Mouse (Mus musculus) cerebellum, postnatal 36 days (tissue): ENCODE measurements around the gene Cish.

Experiments
- DNase-seq, 2 experiments: peaks; one replicate each; pipeline ENCODE4 v3.0.0; 2021 to 2022; ENCODE audit warnings: mixed read lengths in 2 of 2

The Cish gene

DNA sequence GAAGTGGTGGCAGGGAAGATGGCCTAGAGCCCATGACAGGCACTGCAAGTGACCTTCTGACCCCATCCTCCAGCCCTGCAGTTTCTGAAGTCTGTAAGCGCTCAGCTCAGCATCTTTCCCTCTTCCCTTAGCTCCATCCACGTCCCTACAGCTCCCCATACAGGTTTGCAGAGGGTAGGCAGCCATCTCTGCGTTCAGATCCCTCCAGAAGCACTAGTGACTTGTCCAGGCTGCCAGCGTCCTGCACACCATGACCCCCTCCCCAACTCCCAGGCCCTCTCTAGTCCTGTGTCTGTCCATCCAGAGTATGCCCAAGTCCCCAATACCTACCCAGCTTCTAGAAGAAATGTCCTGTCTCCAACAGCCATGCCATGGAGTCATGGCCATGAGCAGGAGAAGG lies 17.7 kb upstream of the Cish start:
- peak in 1 of 2 experiments; percentile 40 for DNase-seq

DNA sequence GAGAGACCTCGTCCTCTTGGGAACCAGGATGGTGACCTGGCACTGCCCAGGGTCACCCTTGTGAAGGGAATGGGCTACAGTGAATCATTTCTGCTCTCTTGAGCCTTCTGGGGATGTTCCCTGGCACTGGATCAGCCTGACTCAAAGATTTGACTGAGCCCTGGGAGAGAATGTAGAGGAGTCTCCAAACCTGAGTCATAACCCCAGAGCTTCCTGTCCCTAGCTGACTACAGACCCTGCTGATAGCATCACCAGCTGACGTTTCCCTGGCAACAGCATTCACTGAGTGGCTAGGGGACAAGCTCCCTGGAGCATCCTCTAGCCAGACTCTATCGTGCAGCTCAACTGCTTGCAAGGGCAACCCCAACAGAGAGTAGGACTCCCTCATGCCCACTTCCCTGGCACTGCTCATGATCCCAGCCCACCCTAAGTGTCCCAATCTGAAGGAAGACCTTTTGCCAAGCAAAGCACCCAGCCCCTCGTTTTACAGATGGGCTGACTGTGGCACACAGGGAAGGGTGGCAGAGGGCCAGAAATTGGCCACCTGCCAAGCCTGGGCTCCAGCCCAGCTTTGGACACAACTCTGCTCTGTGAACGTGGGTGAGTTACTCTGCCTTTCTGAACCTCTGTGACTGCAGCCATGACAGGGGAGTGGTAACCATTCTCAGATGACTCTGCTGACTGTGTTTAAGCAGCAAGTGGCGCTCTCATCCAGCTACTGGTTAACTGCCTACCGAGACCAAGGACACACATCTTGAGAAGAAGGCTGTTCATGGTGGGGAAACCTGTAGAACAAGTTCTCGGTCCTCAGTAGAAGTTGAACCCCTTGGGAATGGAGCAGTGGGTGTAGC lies 17.1 kb upstream of the Cish start:
- DNase-seq, result peak; percentile 75 to 77

- DNase-seq, result no peak
These were observed 16.2 kb upstream of the Cish start for GRCm38 (mm10) chr9:107279378-107280321.

DNA sequence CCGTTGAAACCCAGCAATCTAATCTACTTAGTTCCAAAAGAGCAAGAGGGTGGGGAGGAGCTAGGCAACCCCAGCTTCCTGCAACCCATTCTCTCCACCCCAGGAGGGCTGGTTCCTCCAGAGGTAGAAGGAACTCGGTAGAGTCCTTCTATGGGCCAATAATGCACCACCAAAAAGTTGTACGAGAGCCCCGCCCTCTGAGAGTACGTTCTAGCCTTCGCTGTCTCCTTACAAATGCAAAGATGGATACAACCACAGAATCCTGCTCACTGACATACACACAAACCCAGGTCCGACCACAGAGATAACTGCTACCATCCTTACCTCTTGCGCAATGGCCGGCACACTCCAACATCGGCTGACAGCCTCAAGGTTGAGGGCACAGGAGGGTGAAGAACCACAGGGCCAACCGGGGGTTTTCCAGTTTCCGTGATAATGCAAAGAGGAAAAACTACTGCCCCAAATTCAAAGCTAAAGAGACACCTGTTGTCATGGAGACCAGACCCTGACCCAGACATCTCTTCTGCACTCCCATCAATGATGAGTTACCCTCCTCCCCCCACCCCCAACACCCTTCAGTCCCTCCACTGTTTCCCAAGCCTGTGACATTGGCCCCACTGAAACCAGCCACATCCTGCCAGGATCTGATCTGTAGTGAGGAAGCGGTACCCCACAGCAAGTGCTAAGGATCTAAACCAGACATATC lies 15.4 kb upstream of the Cish start:
- DNase-seq, result no peak

DNA sequence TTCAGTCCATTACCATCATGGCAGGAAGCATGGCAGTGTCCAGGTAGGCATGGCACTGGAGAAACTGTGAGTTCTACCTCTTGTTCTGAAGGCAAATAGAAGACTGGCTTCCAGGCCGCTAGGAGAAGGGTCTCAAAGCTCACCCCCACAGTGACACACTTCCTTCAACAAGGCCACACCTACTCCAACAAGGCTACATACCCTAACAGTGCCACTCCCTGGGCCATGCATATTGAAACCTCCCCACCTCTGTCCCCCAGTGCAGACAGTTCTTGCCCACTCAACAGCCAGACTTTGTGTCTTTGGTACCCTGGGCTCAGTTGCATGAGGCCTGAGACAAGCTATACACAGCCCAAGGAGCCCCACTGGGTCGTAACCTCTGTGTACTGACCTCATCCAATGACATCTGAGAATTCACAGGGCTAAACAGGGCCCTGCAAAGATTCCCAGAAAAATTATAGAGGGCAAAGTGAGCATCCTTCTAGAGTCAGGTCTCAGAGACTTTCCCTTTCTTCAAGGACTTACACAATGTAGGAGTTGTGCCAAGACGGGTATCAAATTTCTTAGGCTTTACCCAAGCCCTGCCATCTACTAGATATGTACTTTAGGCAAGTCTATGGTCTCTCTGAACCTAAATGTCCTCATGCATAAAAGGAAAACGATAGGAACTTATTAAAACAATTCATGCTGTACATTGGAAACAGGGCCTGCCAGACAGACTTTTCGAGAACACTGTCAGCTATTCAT lies 14.4 kb upstream of the Cish start:
- no peak for DNase-seq

DNA sequence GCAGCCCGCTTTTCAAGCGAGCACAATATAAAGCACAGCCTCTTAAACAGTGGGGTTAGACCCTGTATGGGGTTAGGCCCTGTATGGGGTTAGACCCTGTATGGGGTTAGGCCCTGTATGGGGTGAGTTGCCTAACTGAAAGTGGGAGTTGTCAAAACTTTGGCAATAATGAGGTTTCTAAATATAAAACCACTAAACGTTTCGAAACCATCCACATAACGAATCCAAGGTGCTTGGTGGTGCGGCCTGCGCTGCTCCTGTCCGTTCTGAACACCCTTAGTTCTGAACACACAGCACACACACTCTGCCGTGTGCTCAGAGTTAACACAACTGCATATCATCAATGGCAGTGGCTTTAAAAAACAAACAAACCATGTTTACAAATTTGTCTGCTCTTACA lies 12.9 kb upstream of the Cish start:
- DNase-seq, result no peak

- no peak for DNase-seq
These were observed 10.8 kb upstream of the Cish start for GRCm38 (mm10) chr9:107285009-107285408.

DNA sequence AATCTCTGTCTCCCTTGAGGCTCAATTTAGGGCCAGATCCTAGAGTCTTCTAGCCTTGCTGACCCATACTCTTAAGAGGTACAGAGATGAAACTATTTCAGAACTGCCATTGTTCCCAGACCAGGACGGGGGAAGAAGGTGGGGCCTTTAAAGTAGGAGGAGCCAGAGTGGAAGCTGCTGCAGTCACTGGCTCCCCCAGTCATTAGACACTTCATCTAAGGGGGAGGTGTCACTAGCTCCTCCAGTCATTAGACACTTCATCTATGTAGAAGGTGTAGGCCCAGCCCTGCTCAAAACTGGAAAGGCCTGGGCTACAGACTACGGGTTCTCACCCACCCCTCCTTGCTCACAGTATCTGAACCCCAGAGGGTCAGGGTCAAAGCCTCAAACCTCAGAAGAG lies 8.5 kb upstream of the Cish start:
- DNase-seq, result no peak

DNA sequence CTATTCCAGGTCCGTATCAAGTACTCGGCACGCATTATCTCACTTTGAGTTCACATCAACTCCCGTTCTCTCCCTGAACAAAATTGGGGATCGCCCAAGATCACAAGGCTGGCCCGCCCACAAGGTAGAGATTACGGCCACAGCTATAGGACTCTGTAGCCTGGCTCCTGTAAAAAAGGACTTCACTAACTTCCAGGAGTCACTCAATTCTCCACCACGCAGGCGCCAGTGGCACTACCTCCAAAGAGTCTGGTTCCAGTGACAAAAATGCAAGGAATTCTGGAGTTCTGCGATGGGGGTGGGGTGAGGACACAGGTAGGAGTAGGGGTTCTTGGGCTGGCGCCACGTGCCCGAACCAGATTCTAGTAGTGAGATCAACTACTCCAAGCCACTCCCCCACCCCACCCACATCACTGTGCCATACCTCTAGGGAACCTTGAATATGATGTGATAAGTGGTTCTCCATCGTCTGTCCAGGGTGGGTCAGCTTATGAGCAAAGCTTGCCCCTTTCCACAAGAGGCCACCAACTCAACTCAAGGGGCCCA lies 7.6 kb upstream of the Cish start:
- no peak for DNase-seq

GRCm38 (mm10) chr9:107288711-107289110 lies 7.1 kb upstream of the Cish start:
- DNase-seq, result no peak

DNA sequence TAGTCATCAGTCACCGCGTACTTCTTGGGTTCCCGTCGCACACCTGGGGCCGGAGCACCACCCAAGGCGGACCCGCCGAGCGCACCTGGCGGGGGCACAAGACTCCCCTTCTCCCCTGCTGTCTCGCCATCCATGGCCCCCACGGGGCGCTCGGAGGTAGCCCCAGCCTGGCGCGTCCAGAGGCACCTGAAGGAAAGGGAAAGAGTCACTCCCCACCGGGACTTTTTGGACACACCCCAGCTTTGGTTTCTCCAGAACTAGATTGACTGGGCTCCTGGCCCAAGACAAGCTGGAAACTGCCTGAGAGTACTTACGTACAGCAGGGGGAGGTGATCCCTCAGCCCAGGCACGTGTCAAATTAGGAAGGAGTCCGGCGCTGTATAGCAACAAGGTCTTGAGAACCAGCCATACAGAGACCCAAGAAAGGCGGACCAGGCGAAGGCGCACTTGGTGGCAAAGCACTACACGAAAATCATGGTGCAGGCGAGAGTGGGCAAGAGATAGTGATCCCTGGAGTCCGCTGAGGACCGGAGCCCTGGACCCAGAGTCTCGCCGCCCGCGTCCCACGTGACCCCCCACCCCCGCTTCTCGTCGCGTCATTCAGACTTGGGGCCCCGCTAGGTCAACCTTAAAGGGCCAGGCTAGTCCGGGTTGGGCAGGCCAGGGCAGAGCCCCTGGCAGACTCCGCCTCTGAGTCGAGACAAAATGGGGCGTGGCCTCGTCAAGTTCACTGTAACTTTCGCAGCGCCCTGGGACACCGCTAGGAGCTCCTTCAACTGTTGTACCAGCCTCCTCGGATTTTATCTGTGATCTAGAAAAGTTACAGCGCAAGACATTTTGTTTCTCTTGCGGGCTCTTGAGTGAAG lies 6.4 kb upstream of the Cish start, which contains the start of gene Mapkapk3:
Mapkapk3 (minus strand) TSS at position 667 of the 866 bp plus-strand sequence.
- DNase-seq, result peak; percentile 41 to 48

DNA sequence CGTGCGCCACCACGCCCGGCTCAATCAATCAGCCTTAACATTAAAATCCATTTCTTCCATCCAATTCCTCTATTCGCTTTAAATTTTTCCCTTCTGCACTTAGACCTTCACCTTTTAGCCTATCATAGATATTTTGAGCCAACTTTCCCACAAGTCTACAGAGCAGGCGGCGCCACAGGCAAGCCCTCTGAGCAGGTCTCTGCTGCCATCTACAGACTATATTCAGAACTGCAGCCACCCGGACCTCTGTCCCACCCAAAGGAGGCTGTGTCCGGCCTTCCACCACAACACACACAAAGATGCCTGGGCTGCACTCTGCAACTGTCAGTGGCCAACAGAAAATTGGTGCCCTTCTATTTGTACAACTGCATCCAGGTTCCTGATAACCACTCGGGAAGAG lies 4.9 kb upstream of the Cish start:
- DNase-seq, result peak; percentile 82 to 88

GRCm38 (mm10) chr9:107294249-107294648 lies 1.6 kb upstream of the Cish start:
- peak; percentile 74 to 78 for DNase-seq

DNA sequence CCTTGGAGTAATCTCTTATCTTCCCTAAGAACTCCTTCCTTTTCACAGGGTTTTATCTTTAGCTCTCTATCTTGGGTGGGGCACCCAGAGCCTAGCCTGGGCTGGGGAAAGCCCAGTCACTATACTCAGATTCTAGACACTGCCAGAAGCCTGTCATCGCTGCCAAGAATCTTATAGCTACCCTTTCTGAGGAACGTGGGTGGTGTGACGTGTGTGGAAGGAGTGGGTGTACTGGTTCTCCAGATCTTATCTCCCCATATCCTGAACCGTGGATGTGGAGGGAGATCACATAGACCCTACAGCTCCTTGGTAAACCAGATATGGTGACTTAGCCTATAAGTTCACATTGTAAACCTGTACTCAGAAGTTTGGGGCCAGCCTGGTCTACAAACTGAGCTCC lies 210 bp upstream of the Cish start:
- no peak for DNase-seq

GRCm38 (mm10) chr9:107296041-107296440 lies 215 bp downstream of the Cish start:
- no peak for DNase-seq

DNA sequence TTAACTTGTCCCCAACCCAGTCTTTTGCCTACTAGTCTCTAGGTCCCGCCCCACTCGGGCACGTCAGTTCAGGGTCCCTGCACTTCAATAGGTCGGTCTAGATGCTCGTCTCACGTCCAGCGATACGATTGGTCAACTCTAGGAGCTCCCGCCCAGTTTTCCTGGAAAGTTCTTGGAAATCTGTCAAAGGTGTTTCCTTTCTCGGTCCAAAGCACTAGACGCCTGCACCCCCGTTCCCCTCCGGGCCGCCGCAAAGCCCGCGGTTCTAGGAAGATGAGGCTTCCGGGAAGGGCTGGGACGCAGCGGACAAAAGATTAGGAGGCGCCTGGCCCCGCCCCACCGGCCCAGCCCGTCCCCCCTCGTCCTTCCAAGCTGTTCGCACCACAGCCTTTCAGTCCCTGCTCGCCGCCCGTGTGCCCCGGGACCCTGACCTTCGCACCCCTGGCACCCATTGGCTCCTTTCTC lies 707 bp downstream of the Cish start:
- DNase-seq, result peak; percentile 90 to 97

DNA sequence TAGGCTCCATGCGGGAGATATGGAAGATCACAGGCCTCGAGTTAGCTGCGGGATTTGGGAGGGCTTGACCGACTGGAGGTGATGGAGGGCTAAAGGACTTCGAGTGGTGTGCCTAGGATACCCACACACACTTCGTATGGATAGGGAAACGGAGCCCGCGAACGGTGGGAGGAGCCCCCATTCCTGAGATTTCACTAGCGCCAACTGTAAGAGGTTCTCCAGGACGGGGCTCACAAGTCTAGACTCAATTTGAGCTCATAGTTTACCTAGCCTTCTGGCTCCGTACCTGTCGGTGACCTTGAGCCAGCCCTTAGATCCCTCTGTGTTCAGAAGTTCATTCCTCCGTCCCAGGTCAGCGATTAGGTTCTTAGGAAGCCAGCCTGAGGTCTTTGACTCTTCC lies 1.2 kb downstream of the Cish start:
- no peak for DNase-seq

DNA sequence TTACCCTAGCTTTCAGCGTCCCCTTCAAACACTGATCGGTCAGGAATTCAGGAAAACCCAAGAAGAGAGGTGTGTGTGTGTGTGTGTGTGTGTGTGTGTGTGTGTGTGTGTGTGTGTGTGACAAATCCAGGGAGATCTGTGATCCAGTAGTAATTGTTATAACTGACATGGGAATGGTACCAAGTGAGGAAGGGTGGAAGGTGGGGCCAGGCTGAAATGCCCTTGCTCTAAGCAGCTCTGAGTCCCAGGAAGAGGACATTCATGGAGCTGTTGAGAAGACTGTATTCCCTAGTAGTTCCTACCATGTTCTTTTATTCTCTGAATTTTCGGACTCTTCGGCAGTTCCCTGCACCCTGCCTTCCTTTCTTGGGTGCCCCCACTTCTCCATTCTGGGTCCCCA lies 1.8 kb downstream of the Cish start:
- DNase-seq, result no peak

GRCm38 (mm10) chr9:107298059-107298780 lies 2.4 kb downstream of the Cish start:
- DNase-seq, result no peak

DNA sequence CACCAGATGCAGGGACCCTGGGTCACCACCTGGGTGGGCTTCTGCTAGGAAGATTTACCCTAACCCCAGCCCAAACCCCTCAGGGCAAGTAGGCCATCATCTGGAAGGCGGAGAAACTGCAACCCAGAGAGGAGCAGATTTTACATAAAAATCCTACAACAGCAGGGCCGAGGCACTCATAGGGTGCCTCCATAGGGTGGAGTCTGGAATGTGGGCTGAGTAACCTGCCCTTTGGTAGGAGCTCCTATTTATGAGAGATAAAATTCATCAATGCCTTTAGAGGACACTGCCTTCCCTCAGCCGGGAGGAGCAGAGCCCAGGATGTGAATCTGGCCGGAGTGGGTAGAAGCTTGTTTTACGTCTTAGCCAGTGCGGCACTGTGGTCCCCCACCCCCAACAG lies 3.0 kb downstream of the Cish start:
- no peak for DNase-seq
